Mouse (Mus musculus): Measurements from ENCODE around the gene Crtc1. TPM values are rescaled to one million over a fixed set of nuclear protein-coding genes. Genes with fewer than 3 reads are reported as not detected.

Gene Crtc1
- total RNA-seq, 1 experiment from 2014 or later: 8.9 TPM

GRCm38 (mm10) chr8:70464162-70464561 is 24.8 kb upstream of the Crtc1 start:
- no peak for ATAC-seq (replicated peaks; ENCODE audit: low read depth, poor library complexity, severe bottlenecking)

- ATAC-seq (replicated peaks; ENCODE audit: low read depth, poor library complexity, severe bottlenecking): no peak
These were observed 23.9 kb upstream of the Crtc1 start for GRCm38 (mm10) chr8:70463306-70463705.

GRCm38 (mm10) chr8:70462516-70462813 is 23.1 kb upstream of the Crtc1 start:
- ATAC-seq (replicated peaks; ENCODE audit: low read depth, poor library complexity, severe bottlenecking): no peak

- ATAC-seq (replicated peaks; ENCODE audit: low read depth, poor library complexity, severe bottlenecking): no peak
These were observed 22.6 kb upstream of the Crtc1 start for GRCm38 (mm10) chr8:70461765-70462515.

GRCm38 (mm10) chr8:70460606-70461005 is 21.2 kb upstream of the Crtc1 start:
- no peak for ATAC-seq (replicated peaks; ENCODE audit: low read depth, poor library complexity, severe bottlenecking)

GRCm38 (mm10) chr8:70460199-70460598 is 20.8 kb upstream of the Crtc1 start:
- ATAC-seq (replicated peaks; ENCODE audit: low read depth, poor library complexity, severe bottlenecking): no peak

GRCm38 (mm10) chr8:70459636-70460035 is 20.3 kb upstream of the Crtc1 start:
- ATAC-seq (replicated peaks; ENCODE audit: low read depth, poor library complexity, severe bottlenecking): no peak

GRCm38 (mm10) chr8:70458462-70458861 is 19.1 kb upstream of the Crtc1 start:
- no peak for ATAC-seq (replicated peaks; ENCODE audit: low read depth, poor library complexity, severe bottlenecking)

GRCm38 (mm10) chr8:70457882-70458281 is 18.5 kb upstream of the Crtc1 start:
- no peak for ATAC-seq (replicated peaks; ENCODE audit: low read depth, poor library complexity, severe bottlenecking)

GRCm38 (mm10) chr8:70456996-70457395 is 17.6 kb upstream of the Crtc1 start:
- no peak for ATAC-seq (replicated peaks; ENCODE audit: low read depth, poor library complexity, severe bottlenecking)

GRCm38 (mm10) chr8:70453852-70454251 is 14.5 kb upstream of the Crtc1 start:
- no peak for ATAC-seq (replicated peaks; ENCODE audit: low read depth, poor library complexity, severe bottlenecking)

- ATAC-seq (replicated peaks; ENCODE audit: low read depth, poor library complexity, severe bottlenecking): no peak
These were observed 13.0 kb upstream of the Crtc1 start for GRCm38 (mm10) chr8:70452196-70452966.

GRCm38 (mm10) chr8:70447639-70448420 is 8.5 kb upstream of the Crtc1 start:
- no peak for ATAC-seq (replicated peaks; ENCODE audit: low read depth, poor library complexity, severe bottlenecking)

GRCm38 (mm10) chr8:70445988-70446387 is 6.6 kb upstream of the Crtc1 start:
- no peak for ATAC-seq (replicated peaks; ENCODE audit: low read depth, poor library complexity, severe bottlenecking)

GRCm38 (mm10) chr8:70443326-70443725 is 3.9 kb upstream of the Crtc1 start:
- ATAC-seq (replicated peaks; ENCODE audit: low read depth, poor library complexity, severe bottlenecking): no peak

GRCm38 (mm10) chr8:70441565-70441964 is 2.2 kb upstream of the Crtc1 start:
- ATAC-seq (replicated peaks; ENCODE audit: low read depth, poor library complexity, severe bottlenecking): no peak

- ATAC-seq (replicated peaks; ENCODE audit: low read depth, poor library complexity, severe bottlenecking): no peak
These were observed 867 bp upstream of the Crtc1 start for GRCm38 (mm10) chr8:70440246-70440645.

- no peak for ATAC-seq (replicated peaks; ENCODE audit: low read depth, poor library complexity, severe bottlenecking)
These were observed 435 bp upstream of the Crtc1 start for GRCm38 (mm10) chr8:70439848-70440179.

GRCm38 (mm10) chr8:70438423-70438822 is 956 bp downstream of the Crtc1 start:
- ATAC-seq (replicated peaks; ENCODE audit: low read depth, poor library complexity, severe bottlenecking): no peak

- ATAC-seq (replicated peaks; ENCODE audit: low read depth, poor library complexity, severe bottlenecking): no peak
These were observed 4.2 kb downstream of the Crtc1 start for GRCm38 (mm10) chr8:70435156-70435555.

- ATAC-seq (replicated peaks; ENCODE audit: low read depth, poor library complexity, severe bottlenecking): no peak
These were observed 6.3 kb downstream of the Crtc1 start for GRCm38 (mm10) chr8:70432991-70433536.
